Comparison of ENCODE assay signal across 16 mouse cellular contexts in genomic region chr3:64984369-64984768, GRCm38 (mm10).
DNase-seq lines count a peak whose midpoint lies in the region; ATAC-seq and TF ChIP-seq lines count a peak whose summit lies in the region.
"Had no signal": no experiment of that assay in that cellular context is flagged by ENCODE, and none has a peak within 500 bp of the region (broad histone marks: within the 10 kb centered on the region; RNA-seq: fewer than 3 reads in every experiment).

No protein-coding gene starts in this region.

- no peaks in the 10 kb centered on the region for H3K27me3 ChIP-seq in intestine, postnatal 0 days (replicated peaks; ENCODE audit: control insufficient read depth, insufficient read depth, low read length)
- H3K27me3 ChIP-seq in intestine, embryonic 16.5 days (replicated peaks; ENCODE audit: control insufficient read depth, insufficient read depth, low read length): no peaks in the 10 kb centered on the region
- H3K27me3 ChIP-seq in CH12.LX (replicated peaks): no peaks in the 10 kb centered on the region
- H3K27me3 ChIP-seq in thymus, adult 2 months (ENCODE audit: control insufficient read depth, insufficient read depth, low read length): no peaks in the 10 kb centered on the region
- H3K27me3 ChIP-seq: midbrain, embryonic 12.5 days; stomach, embryonic 15.5 days had no signal

- no peak overlapping the region for H3K4me2 ChIP-seq in intestine, postnatal 0 days (replicated peaks; ENCODE audit: low read depth)
- H3K4me2 ChIP-seq in intestine, embryonic 16.5 days (ENCODE audit: low read depth, low read length): no peak overlapping the region
- H3K4me2 ChIP-seq in CH12.LX (ENCODE audit: insufficient read depth, low read depth, poor library complexity, severe bottlenecking): no peak overlapping the region
- H3K4me2 ChIP-seq: limb, embryonic 12.5 days; midbrain, embryonic 12.5 days; stomach, embryonic 15.5 days had no signal

- no peaks in the 10 kb centered on the region for H3K79me2 ChIP-seq in CH12.LX (replicated peaks; ENCODE audit: control insufficient read depth, extremely low read depth, insufficient read depth, poor library complexity, severe bottlenecking)

- peak; percentile 63 for TF ChIP-seq RAD21 in CH12.LX (IDR thresholded peaks at IDR 0.05; ENCODE audit: low read depth, low read length)

- H3K4me3 ChIP-seq in intestine, postnatal 0 days (ENCODE audit: low read depth, low read length): no peak overlapping the region
- no peak overlapping the region for H3K4me3 ChIP-seq in intestine, embryonic 16.5 days (ENCODE audit: low read length)
- H3K4me3 ChIP-seq in CH12.LX (replicated peaks in 1 of 3; ENCODE audit: low read depth in 2 of 3, low read length in 2 of 3, poor library complexity in 1 of 3): no peak overlapping the region
- H3K4me3 ChIP-seq in cortical plate, adult 2 months (ENCODE audit: insufficient read depth, low read length): no peak overlapping the region
- no peak overlapping the region for H3K4me3 ChIP-seq in thymus, adult 2 months (ENCODE audit: control insufficient read depth, insufficient read depth, low read length)
- H3K4me3 ChIP-seq: limb, embryonic 12.5 days; midbrain, embryonic 12.5 days; stomach, embryonic 15.5 days had no signal

- peak; percentile 15 for DNase-seq in embryo, embryonic 10 days (ENCODE audit: low spot score)
- DNase-seq in embryo, embryonic 9.5 days (ENCODE audit: extremely low spot score): no peak
- no peak for DNase-seq in CH12.LX (ENCODE audit: extremely low read depth)
- DNase-seq in thymus, adult 2 months: no peak
- DNase-seq in spleen, adult 12 weeks (ENCODE audit: low spot score): no peak
- DNase-seq: adrenal gland, postnatal 10 days; gastrocnemius, postnatal 25 days; kidney, adult 2 months; lung, adult 2 months; right cerebral cortex, postnatal 14 days had no signal

- no peak for TF ChIP-seq POLR2A in CH12.LX (IDR thresholded peaks at IDR 0.05; ENCODE audit: low read depth, low read length)
- no peak for TF ChIP-seq POLR2A in cortical plate, adult 2 months (IDR thresholded peaks at IDR 0.05; ENCODE audit: extremely low read depth, insufficient read depth, low read length)
- no peak for TF ChIP-seq POLR2A in thymus, adult 2 months (IDR thresholded peaks at IDR 0.05; ENCODE audit: control insufficient read depth, extremely low read depth, insufficient read depth, low read length, poor library complexity)

- peak; percentile 53 for TF ChIP-seq CTCF in intestine, postnatal 0 days (IDR thresholded peaks at IDR 0.05; ENCODE audit: low read depth)
- TF ChIP-seq CTCF in CH12.LX (conservative IDR thresholded peaks at IDR 0.05 in 1 of 2, IDR thresholded peaks at IDR 0.05 in 1 of 2; ENCODE audit: low read depth in 2 of 2, low read length in 2 of 2): peak in 1 of 2 experiments; percentile 58; a peak in 2 of 4 replicates
- peak; percentile 35; the same call in 1 of the 2 replicates for TF ChIP-seq CTCF in cortical plate, adult 2 months (IDR thresholded peaks at IDR 0.05; ENCODE audit: extremely low read depth, insufficient read depth, low read length)
- no peak for TF ChIP-seq CTCF in thymus, adult 2 months (IDR thresholded peaks at IDR 0.05; ENCODE audit: borderline replicate concordance, control insufficient read depth, extremely low read depth, insufficient read depth, low read length, poor library complexity)

- no peak overlapping the region for H3K9ac ChIP-seq in intestine, postnatal 0 days (ENCODE audit: low read depth, low read length)
- no peak overlapping the region for H3K9ac ChIP-seq in intestine, embryonic 16.5 days (ENCODE audit: low read depth, low read length)
- no peak overlapping the region for H3K9ac ChIP-seq in CH12.LX (ENCODE audit: insufficient read depth, low read depth)
- H3K9ac ChIP-seq: limb, embryonic 12.5 days; midbrain, embryonic 12.5 days; stomach, embryonic 15.5 days had no signal

- ATAC-seq in intestine, postnatal 0 days: no peak
- ATAC-seq in intestine, embryonic 16.5 days: no peak

- H3K27ac ChIP-seq in intestine, postnatal 0 days (ENCODE audit: low read depth, low read length): no peak overlapping the region
- H3K27ac ChIP-seq in intestine, embryonic 16.5 days (ENCODE audit: low read length): no peak overlapping the region
- H3K27ac ChIP-seq in CH12.LX (ENCODE audit: insufficient read depth, low read depth): no peak overlapping the region
- H3K27ac ChIP-seq in cortical plate, adult 2 months (ENCODE audit: insufficient read depth, low read length): no peak overlapping the region
- H3K27ac ChIP-seq in thymus, adult 2 months (ENCODE audit: control insufficient read depth, insufficient read depth, low read length): no peak overlapping the region
- H3K27ac ChIP-seq: limb, embryonic 12.5 days; midbrain, embryonic 12.5 days; stomach, embryonic 15.5 days had no signal

- no peaks in the 10 kb centered on the region for H3K36me3 ChIP-seq in intestine, postnatal 0 days (ENCODE audit: control insufficient read depth, insufficient read depth)
- H3K36me3 ChIP-seq in intestine, embryonic 16.5 days (ENCODE audit: control insufficient read depth, insufficient read depth, low read length): no peaks in the 10 kb centered on the region
- no peaks in the 10 kb centered on the region for H3K36me3 ChIP-seq in CH12.LX (replicated peaks in 1 of 2; ENCODE audit: control insufficient read depth in 1 of 2, insufficient read depth in 1 of 2, low read length in 1 of 2)
- H3K36me3 ChIP-seq in thymus, adult 2 months (ENCODE audit: control insufficient read depth, insufficient read depth, low read length): no peaks in the 10 kb centered on the region
- H3K36me3 ChIP-seq: limb, embryonic 12.5 days; midbrain, embryonic 12.5 days; stomach, embryonic 15.5 days had no signal

- 56% methylated on average over 2 of the region's 2 CpGs for WGBS in intestine, postnatal 0 days
- WGBS in intestine, embryonic 16.5 days: 40% methylated on average over 2 of the region's 2 CpGs
- WGBS in thymus, adult 2 months: 83% methylated on average over 2 of the region's 2 CpGs

- H3K9me3 ChIP-seq in intestine, postnatal 0 days (ENCODE audit: control insufficient read depth): no peaks in the 10 kb centered on the region
- no peaks in the 10 kb centered on the region for H3K9me3 ChIP-seq in intestine, embryonic 16.5 days (ENCODE audit: control insufficient read depth, low read length)
- H3K9me3 ChIP-seq in CH12.LX (replicated peaks; ENCODE audit: low read length): no peaks in the 10 kb centered on the region
- H3K9me3 ChIP-seq: stomach, embryonic 15.5 days had no signal

- no peaks in the 10 kb centered on the region for H3K4me1 ChIP-seq in intestine, postnatal 0 days (replicated peaks; ENCODE audit: control insufficient read depth, insufficient read depth, low read length)
- no peaks in the 10 kb centered on the region for H3K4me1 ChIP-seq in intestine, embryonic 16.5 days (ENCODE audit: control insufficient read depth, insufficient read depth, low read length)
- no peaks in the 10 kb centered on the region for H3K4me1 ChIP-seq in CH12.LX (ENCODE audit: control insufficient read depth in 1 of 2, insufficient read depth in 2 of 2)
- H3K4me1 ChIP-seq in cortical plate, adult 2 months (ENCODE audit: control insufficient read depth, insufficient read depth, low read length): no peaks in the 10 kb centered on the region
- no peaks in the 10 kb centered on the region for H3K4me1 ChIP-seq in thymus, adult 2 months (replicated peaks; ENCODE audit: control insufficient read depth, insufficient read depth, low read length)
- H3K4me1 ChIP-seq: limb, embryonic 12.5 days; midbrain, embryonic 12.5 days; stomach, embryonic 15.5 days had no signal

- dilution Hi-C loops in CH12.LX (cut with MboI; ENCODE audit: extremely low pct_ligation_motif_present, extremely low pct_unique_long_range_greater_than_20kb, low sequenced_read_pairs): no loop called here

- TF ChIP-seq EP300 in CH12.LX (IDR thresholded peaks at IDR 0.05; ENCODE audit: low read length): no peak

- in situ Hi-C loops in CH12.LX (cut with MboI; ENCODE audit: low pct_ligation_motif_present, low pct_unique_long_range_greater_than_20kb, low sequenced_read_pairs): loop anchor here (25.0 kb wide), 1 partner anchor 953 kb away; no protein-coding TSS in a partner anchor

TF ChIP-seq in CH12.LX, 34 proteins besides CTCF, POLR2A, EP300 and RAD21:
- peak; percentile 40 for TF ChIP-seq SMC3 (IDR thresholded peaks at IDR 0.05; ENCODE audit: low read depth, low read length)
- no peak for TF ChIP-seq HCFC1 (IDR thresholded peaks at IDR 0.05; ENCODE audit: low read depth, low read length)
